Mouse (Mus musculus): ENCODE measurements around the gene Hhipl1. TPM values are rescaled to one million over a fixed set of nuclear protein-coding genes. Genes with fewer than 3 reads are reported as not detected.

Gene Hhipl1
- polyA plus RNA-seq, 1 experiment from 2014 or later, result 0.87 TPM

- Histone ChIP-seq H3K9ac (no peak overlapping the region), H3K4me1 (peaks cover 7% of the 10 kb centered on the region; the same call in 1 of the 2 replicates), H3K27ac (no peak overlapping the region), H3K9me3 (no peaks in the 10 kb centered on the region), H3K36me3 (no peaks in the 10 kb centered on the region), H3K4me2 (peak overlapping the region; percentile 26; the same call in 1 of the 2 replicates), H3K27me3 (replicated peaks) (peaks cover 52% of the 10 kb centered on the region), H3K4me3 (replicated peaks) (no peak overlapping the region)
- no peak for ATAC-seq (ENCODE audit: insufficient read depth, low FRiP score, low read depth)
- WGBS, result 21% methylated on average over 18 of the region's 18 CpGs
Measured at GRCm38 (mm10) chr12:108317826-108318430, 11.9 kb downstream of the Hhipl1 start.

GRCm38 (mm10) chr12:108318499-108318898 lies 12.4 kb downstream of the Hhipl1 start:
- WGBS, result 13% methylated on average over 36 of the region's 37 CpGs
- Histone ChIP-seq H3K27me3 (replicated peaks) (peaks cover 52% of the 10 kb centered on the region), H3K4me2 (peak overlapping the region; percentile 26; the same call in 1 of the 2 replicates), H3K27ac (no peak overlapping the region), H3K36me3 (no peaks in the 10 kb centered on the region), H3K9me3 (no peaks in the 10 kb centered on the region), H3K4me3 (replicated peaks) (0 out of 2 replicates have a peak overlapping the region, but pooled peaks have one; percentile 5), H3K9ac (no peak overlapping the region), H3K4me1 (peaks cover 7% of the 10 kb centered on the region; the same call in 1 of the 2 replicates)
- ATAC-seq (ENCODE audit: insufficient read depth, low FRiP score, low read depth), result no peak

- Histone ChIP-seq H3K36me3 (no peaks in the 10 kb centered on the region), H3K27ac (no peak overlapping the region), H3K4me3 (replicated peaks) (no peak overlapping the region), H3K9ac (no peak overlapping the region), H3K4me1 (peaks cover 7% of the 10 kb centered on the region; the same call in 1 of the 2 replicates), H3K9me3 (no peaks in the 10 kb centered on the region), H3K4me2 (no peak overlapping the region), H3K27me3 (replicated peaks) (peaks cover 50% of the 10 kb centered on the region)
- ATAC-seq (ENCODE audit: insufficient read depth, low FRiP score, low read depth), result no peak
- 24% methylated on average over 8 of the region's 8 CpGs for WGBS
Measured at GRCm38 (mm10) chr12:108320096-108320495, 14.0 kb downstream of the Hhipl1 start.

GRCm38 (mm10) chr12:108326401-108326800 lies 20.3 kb downstream of the Hhipl1 start:
- 51% methylated on average over 5 of the region's 5 CpGs for WGBS

GRCm38 (mm10) chr12:108327889-108328491 lies 21.9 kb downstream of the Hhipl1 start:
- H3K27me3 ChIP-seq (replicated peaks), result peaks cover 28% of the 10 kb centered on the region
- peak; percentile 20; the same call in 1 of the 2 replicates for ATAC-seq (ENCODE audit: insufficient read depth, low FRiP score, low read depth)
- no peaks in the 10 kb centered on the region for H3K36me3 ChIP-seq
- H3K9ac ChIP-seq, result no peak overlapping the region
- 2% methylated on average over 64 of the region's 66 CpGs for WGBS
- peak overlapping the region; percentile 82 for H3K4me2 ChIP-seq
- no peaks in the 10 kb centered on the region for H3K9me3 ChIP-seq
- peaks cover 17% of the 10 kb centered on the region for H3K4me1 ChIP-seq
- H3K27ac ChIP-seq, result no peak overlapping the region
- peak overlapping the region; percentile 41 for H3K4me3 ChIP-seq (replicated peaks)

More at GRCm38 (mm10) chr12:108326401-108326800, 20.3 kb downstream of the Hhipl1 start:
- no peak overlapping the region for H3K27ac ChIP-seq
- H3K9me3 ChIP-seq, result no peaks in the 10 kb centered on the region
- peaks cover 14% of the 10 kb centered on the region for H3K4me1 ChIP-seq
- H3K27me3 ChIP-seq (replicated peaks), result peaks cover 28% of the 10 kb centered on the region
- no peaks in the 10 kb centered on the region for H3K36me3 ChIP-seq
- ATAC-seq (ENCODE audit: insufficient read depth, low FRiP score, low read depth), result no peak
- no peak overlapping the region for H3K4me3 ChIP-seq (replicated peaks)
- no peak overlapping the region for H3K4me2 ChIP-seq
- H3K9ac ChIP-seq, result no peak overlapping the region

GRCm38 (mm10) chr12:108333056-108333455 lies 27.0 kb downstream of the Hhipl1 start:
- Histone ChIP-seq H3K27me3 (replicated peaks) (peaks cover 25% of the 10 kb centered on the region), H3K4me1 (peaks cover 24% of the 10 kb centered on the region), H3K9me3 (no peaks in the 10 kb centered on the region), H3K36me3 (no peaks in the 10 kb centered on the region), H3K4me2 (peak overlapping the region; percentile 97), H3K9ac (no peak overlapping the region), H3K4me3 (replicated peaks) (peak overlapping the region; percentile 68), H3K27ac (0 out of 2 replicates have a peak overlapping the region, but pooled peaks have one; percentile 54)
- WGBS, result 1% methylated on average over 16 of the region's 16 CpGs
- ATAC-seq (ENCODE audit: insufficient read depth, low FRiP score, low read depth), result no peak

GRCm38 (mm10) chr12:108333481-108333882 lies 27.4 kb downstream of the Hhipl1 start:
- Histone ChIP-seq H3K9ac (no peak overlapping the region), H3K4me1 (peaks cover 23% of the 10 kb centered on the region), H3K27me3 (replicated peaks) (peaks cover 22% of the 10 kb centered on the region), H3K4me3 (replicated peaks) (peak overlapping the region; percentile 68), H3K9me3 (no peaks in the 10 kb centered on the region), H3K36me3 (no peaks in the 10 kb centered on the region), H3K4me2 (peak overlapping the region; percentile 97), H3K27ac (peak overlapping the region; percentile 54; the same call in 1 of the 2 replicates)
- under 1% methylated on average over 22 of the region's 22 CpGs for WGBS
- peak; percentile 11 for ATAC-seq (ENCODE audit: insufficient read depth, low FRiP score, low read depth)

GRCm38 (mm10) chr12:108333895-108334445 lies 27.9 kb downstream of the Hhipl1 start, which contains the start of gene Cyp46a1:
Gene Cyp46a1, plus strand, starts transcription at chr12:108334381.
- H3K27ac ChIP-seq, result peak within 1 kb of the TSS; percentile 54; the same call in 1 of the 2 replicates
- H3K4me2 ChIP-seq, result peak within 1 kb of the TSS; percentile 97
- no peaks in the 10 kb centered on the region for H3K36me3 ChIP-seq
- H3K4me1 ChIP-seq, result peaks cover 24% of the 10 kb centered on the region; the same call in 1 of the 2 replicates
- peaks cover 17% of the 10 kb centered on the region for H3K27me3 ChIP-seq (replicated peaks)
- peak; percentile 94 for ATAC-seq (ENCODE audit: insufficient read depth, low FRiP score, low read depth)
- H3K9ac ChIP-seq, result peak within 1 kb of the TSS; percentile 56; the same call in 1 of the 2 replicates
- no peaks in the 10 kb centered on the region for H3K9me3 ChIP-seq
- whole genome bisulfite sequencing, result under 1% methylated on average over 46 of the region's 56 CpGs
- peak within 1 kb of the TSS; percentile 68 for H3K4me3 ChIP-seq (replicated peaks)

GRCm38 (mm10) chr12:108334529-108334928 lies 28.5 kb downstream of the Hhipl1 start:
- H3K4me3 ChIP-seq (replicated peaks), result peak overlapping the region; percentile 68

GRCm38 (mm10) chr12:108338572-108339190 lies 32.6 kb downstream of the Hhipl1 start:
- Histone ChIP-seq H3K4me3 (replicated peaks) (no peak overlapping the region), H3K9ac (no peak overlapping the region), H3K9me3 (no peaks in the 10 kb centered on the region), H3K4me2 (no peak overlapping the region), H3K27me3 (replicated peaks) (peaks cover 14% of the 10 kb centered on the region), H3K4me1 (0 out of 2 replicates have a peak, but pooled peaks cover 13% of the 10 kb centered on the region), H3K36me3 (no peaks in the 10 kb centered on the region), H3K27ac (no peak overlapping the region)
- WGBS, result 28% methylated on average over 13 of the region's 14 CpGs
- ATAC-seq (ENCODE audit: insufficient read depth, low FRiP score, low read depth), result no peak

More at GRCm38 (mm10) chr12:108334529-108334928, 28.5 kb downstream of the Hhipl1 start:
- Histone ChIP-seq H3K4me2 (peak overlapping the region; percentile 97), H3K36me3 (no peaks in the 10 kb centered on the region), H3K27me3 (replicated peaks) (peaks cover 14% of the 10 kb centered on the region), H3K9me3 (no peaks in the 10 kb centered on the region), H3K27ac (no peak overlapping the region), H3K4me1 (0 out of 2 replicates have a peak, but pooled peaks cover 22% of the 10 kb centered on the region), H3K9ac (peak overlapping the region; percentile 56; the same call in 1 of the 2 replicates)
- 1% methylated on average over 32 of the region's 32 CpGs for WGBS
- ATAC-seq (ENCODE audit: insufficient read depth, low FRiP score, low read depth), result no peak

GRCm38 (mm10) chr12:108348151-108348550 lies 42.1 kb downstream of the Hhipl1 start:
- Histone ChIP-seq H3K4me3 (replicated peaks) (no peak overlapping the region), H3K27ac (no peak overlapping the region), H3K36me3 (no peaks in the 10 kb centered on the region), H3K4me1 (peaks cover 10% of the 10 kb centered on the region; the same call in 1 of the 2 replicates), H3K9me3 (no peaks in the 10 kb centered on the region), H3K4me2 (no peak overlapping the region), H3K9ac (no peak overlapping the region), H3K27me3 (replicated peaks) (peaks cover 25% of the 10 kb centered on the region)
- ATAC-seq (ENCODE audit: insufficient read depth, low FRiP score, low read depth), result no peak
- 72% methylated on average over 8 of the region's 8 CpGs for WGBS
